Mouse (Mus musculus) stomach, postnatal 0 days (tissue): ENCODE results near the gene Ctf1.

Experiments
- CTCF ChIP-seq: IDR thresholded peaks from 2 replicates; pipeline ENCODE4 v1.5.1; 2016; ENCODE audit warnings: antibody characterized with exemption, low read depth, mild to moderate bottlenecking, moderate library complexity
- EP300 ChIP-seq: optimal IDR thresholded peaks from 2 replicates; pipeline ENCODE3; 2016; ENCODE audit warnings: antibody characterized with exemption

GRCm38 (mm10) chr7:127746494-127747491 is 34.3 kb downstream of the Ctf1 start:
- TF ChIP-seq EP300 (no peak), CTCF (no peak)
